Mouse (Mus musculus): ENCODE measurements around the gene Oaz2.
"Not testable (repeated sequence)": the region's sequence is repeated elsewhere in the genome, so short reads cannot be mapped to it uniquely, and the experiment has no call there.

Oaz2 gene

GRCm38 (mm10) chr9:65667701-65668100 lies at the start of gene Oaz2:
Gene Oaz2 (plus strand): TSS chr9:65668001.
- no peak for DNase-seq

DNA sequence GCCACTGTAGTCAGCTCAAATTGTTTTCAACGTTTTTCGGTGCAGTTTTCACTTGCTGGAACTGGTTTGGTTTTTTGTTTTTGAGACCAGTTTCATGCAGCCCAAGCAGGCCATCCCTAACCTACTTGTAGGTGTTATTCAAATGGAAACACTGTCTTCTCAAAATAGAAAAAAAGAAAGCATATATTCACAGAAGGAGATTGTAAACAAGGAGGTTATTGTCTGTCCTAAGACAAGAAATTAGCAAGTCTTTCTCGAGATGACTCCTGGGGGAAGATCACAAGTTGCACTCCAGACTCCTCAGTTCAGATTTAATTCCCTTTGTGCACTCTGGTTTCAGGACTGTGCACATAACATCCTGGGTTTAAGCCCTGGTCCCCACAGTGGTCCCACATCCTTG lies 48.5 kb upstream of the Oaz2 start:
- no peak for DNase-seq

GRCm38 (mm10) chr9:65621196-65621595 lies 46.6 kb upstream of the Oaz2 start:
- no peak for DNase-seq

- no peak for DNase-seq
Observed at GRCm38 (mm10) chr9:65621666-65622065, 46.1 kb upstream of the Oaz2 start.

DNA sequence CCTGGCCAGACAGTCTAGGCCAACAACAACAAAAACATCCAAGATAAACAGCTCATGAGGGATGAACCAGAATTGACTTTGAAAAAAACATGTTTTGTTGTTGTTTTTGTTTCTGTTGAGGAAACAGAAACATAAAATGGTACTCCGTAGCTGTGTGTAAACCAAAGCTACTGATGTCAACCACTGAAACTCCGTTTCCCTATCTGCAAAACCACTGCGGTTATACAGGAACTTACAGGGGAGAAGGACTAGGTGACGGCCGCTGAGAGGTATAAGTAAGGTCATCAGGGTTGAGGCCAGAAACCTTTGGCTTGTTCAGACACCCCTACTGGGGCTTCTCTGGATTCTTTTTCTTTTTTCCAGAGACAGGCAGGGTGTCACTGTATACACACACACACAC lies 45.0 kb upstream of the Oaz2 start:
- DNase-seq = no peak

GRCm38 (mm10) chr9:65624266-65624665 lies 43.5 kb upstream of the Oaz2 start:
- DNase-seq = no peak

GRCm38 (mm10) chr9:65629025-65629766 lies 38.6 kb upstream of the Oaz2 start, which contains the start of gene Rbpms2:
Gene Rbpms2 (plus strand): TSS chr9:65629648.
- DNase-seq = no peak

GRCm38 (mm10) chr9:65629767-65630630 lies 37.8 kb upstream of the Oaz2 start:
- peak; percentile 14 for DNase-seq

DNA sequence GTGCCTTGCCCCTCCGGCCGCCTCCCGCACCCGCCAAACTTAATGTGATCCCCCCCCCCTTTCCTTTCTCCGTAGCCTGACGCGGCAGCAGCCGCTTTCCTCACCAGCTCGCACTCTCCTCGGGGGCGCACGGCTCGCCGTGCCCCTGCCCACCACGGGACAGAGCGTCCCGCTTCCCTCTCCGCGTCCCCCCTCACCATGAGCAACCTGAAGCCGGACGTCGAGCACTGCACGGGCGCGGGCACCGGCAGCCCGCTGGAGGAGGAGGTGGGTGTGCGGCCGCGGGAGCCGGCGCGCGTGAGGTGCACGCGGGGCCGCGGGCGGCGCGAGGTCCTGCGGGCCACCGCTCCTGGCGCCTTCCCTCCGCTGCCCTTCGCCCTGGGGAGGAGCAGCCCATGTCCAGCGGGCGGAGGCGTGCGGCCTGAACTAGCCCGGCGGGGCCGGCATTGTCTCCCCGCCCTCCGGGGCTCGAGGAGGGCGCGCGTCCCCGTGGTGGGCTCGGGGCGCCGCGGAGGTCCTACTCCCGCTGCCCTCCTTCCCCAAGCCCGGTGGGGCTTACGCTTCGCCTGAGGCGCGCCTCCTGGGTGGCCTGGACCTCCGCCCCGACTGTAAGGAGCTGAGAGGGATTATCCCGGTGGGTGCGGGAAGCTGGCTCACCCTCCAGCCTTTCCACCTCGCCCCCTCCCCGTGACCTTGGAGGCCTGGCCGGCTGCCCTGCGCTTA lies 37.0 kb upstream of the Oaz2 start:
- peak; percentile 7 for DNase-seq

- DNase-seq = no peak
Observed at GRCm38 (mm10) chr9:65631354-65632021, 36.3 kb upstream of the Oaz2 start.

DNA sequence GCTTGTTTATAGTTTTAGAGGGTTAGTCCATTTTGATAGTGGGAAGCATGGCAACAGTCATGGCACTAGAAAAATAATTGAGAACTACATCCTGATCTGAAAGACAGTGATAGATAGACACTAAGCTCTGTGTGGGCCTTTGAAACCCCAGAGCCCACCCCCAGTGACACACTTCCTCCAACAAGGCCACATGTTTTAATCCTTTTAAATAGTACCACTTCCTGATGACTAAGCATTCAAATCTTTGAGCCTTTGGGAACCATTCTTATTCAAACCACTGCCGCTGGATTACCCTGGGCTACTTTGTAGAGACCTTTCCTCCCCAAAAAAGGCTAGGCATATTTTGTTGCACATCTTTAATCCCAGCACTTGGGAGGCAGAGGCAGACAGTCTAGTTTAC lies 32.0 kb upstream of the Oaz2 start:
- no peak for DNase-seq

DNA sequence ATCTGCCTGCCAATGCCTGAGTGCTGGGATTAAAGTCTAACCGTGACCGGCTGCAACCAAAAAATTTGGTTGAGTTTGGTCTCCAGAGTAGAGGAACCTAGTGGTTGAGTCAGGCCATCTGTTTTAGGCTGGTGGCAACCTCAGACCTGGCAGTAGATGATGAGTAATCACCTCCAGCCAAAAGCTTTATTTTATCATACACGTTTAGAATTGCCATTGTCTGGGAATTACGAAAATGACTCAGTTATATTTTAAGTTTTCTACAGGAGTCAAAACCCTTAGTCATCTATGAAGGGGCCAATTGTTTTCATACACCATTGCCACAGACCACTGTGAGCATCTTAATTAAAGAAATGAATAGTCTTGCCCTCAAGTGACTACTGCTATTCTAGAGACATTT lies 30.9 kb upstream of the Oaz2 start:
- no peak for DNase-seq

- DNase-seq = no peak
Observed at GRCm38 (mm10) chr9:65639065-65639464, 28.7 kb upstream of the Oaz2 start.

DNA sequence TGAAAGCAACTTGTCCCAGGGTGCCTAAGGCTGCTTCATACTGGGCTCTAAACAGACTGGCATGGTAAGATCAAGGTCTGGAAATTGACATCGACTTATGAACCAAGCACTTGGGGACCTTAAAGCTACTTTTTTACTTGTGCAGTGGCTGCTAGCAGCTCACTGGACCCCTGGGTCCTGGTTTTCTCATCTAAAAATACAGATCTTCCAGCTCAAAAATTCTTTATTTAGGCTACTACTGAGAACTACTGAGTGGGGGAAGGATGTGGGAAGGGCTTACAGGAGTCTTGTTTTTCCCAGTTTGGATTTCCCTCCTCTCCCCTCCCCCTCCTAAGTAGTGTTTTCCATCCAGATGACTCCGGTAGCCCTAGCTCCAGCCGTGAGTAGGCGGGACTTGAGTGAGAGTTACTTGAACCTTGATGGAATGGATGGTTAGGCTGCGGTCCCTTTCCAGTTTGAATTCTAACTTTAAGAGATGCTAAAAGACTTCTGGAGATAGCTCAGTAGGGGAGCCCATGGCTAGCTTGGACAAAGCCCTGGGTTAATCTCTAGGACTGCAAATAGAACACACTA lies 26.9 kb upstream of the Oaz2 start:
- no peak for DNase-seq

DNA sequence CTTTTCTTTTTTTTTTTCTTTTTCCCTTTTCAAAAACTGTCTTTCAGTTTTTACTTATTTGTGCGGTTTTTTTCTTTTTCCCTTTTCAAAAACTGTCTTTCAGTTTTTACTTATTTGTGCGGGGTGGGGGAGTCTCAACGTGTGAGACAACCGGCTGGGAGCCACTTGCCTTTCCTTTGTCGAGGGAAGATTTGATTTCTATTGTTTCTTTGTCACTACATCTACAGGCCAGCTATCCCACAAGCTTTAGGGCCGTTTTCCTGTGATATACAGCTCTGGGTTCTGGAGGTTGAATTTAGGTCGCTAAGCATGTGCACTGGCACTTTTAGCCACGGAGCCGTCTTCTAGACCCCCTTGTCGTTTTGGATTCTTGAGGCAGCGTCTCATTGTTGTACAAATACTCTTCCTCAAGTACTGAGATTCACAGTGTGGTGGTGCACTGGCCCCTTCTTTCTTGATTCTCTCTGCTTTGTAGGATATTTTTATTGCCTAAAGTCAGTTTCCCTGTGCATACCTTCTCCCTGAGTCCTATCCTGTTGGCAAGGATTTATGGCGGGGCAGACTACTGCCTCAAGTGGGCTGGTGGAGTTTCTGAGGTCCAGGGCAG lies 26.3 kb upstream of the Oaz2 start:
- no peak for DNase-seq

- no peak for DNase-seq
Observed at GRCm38 (mm10) chr9:65642546-65642945, 25.3 kb upstream of the Oaz2 start.

DNA sequence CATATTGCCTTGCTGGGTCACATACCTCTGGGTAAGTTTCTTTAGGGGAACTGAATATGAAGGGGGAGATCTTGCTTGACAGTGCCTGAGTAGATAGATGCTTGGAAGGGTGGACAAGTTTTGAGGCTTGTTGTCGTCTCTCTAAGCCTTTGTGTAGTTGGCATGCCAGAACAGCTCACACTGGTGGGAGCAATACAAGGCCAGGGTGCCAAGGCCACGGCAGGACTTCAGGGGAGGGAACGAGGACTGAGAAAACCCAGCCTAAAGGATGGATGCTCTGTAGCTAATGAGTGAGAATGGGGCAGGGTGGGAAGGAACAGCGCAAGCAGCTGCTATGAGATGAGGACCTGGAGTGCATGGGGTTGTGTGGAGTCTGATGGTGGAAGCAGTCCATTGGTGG lies 22.8 kb upstream of the Oaz2 start:
- DNase-seq = no peak

- no peak for DNase-seq
Observed at GRCm38 (mm10) chr9:65645984-65646383, 21.8 kb upstream of the Oaz2 start.

DNA sequence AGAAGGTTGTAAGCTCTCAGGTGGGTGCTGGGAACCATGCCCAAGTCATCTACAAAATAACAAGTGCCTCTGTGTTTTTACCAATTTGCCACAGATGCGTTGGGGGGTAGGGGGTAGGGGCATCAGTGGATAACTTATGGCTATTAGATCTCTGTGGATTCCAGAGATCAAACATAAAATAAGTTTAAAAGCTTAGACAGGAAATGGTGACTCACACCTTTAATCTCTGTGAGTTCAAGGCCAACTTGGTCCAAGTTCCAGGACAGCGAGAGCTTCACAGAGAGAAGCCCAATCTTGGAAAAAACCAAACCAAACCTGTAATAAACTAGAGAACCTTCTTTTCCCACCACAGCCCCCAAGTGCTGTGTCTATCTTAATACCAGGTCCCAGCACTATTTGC lies 21.0 kb upstream of the Oaz2 start:
- DNase-seq = no peak

GRCm38 (mm10) chr9:65648730-65649129 lies 19.1 kb upstream of the Oaz2 start:
- no peak for DNase-seq

DNA sequence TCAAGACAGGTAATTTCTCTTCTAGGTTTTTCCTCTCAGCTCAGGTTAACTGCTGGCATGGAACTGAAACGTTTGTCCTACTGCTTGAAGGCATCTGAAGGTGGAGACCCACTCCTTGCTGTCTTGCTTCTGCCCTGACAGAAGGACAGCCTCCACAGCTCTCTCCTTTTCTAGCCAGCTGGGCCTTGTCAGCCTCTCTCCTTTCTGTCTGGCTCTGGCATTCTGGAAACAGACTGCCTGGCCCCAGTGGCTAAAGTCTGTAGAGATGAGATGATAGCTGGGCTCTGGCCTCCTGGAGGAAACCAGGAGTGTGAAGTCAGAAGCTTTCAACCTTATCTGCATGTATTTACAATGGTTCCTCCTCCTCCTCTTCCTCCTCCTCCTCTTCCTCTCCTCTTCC lies 17.8 kb upstream of the Oaz2 start:
- DNase-seq = no peak

- DNase-seq = not testable (repeated sequence)
Observed at GRCm38 (mm10) chr9:65651957-65652356, 15.8 kb upstream of the Oaz2 start.
